Mouse (Mus musculus) brown adipose tissue, adult 24 weeks (tissue): Measurements from ENCODE around the gene Megf8. TPM values are rescaled to one million over a fixed set of nuclear protein-coding genes. Genes with fewer than 3 reads are reported as not detected.
"Not testable (repeated sequence)": the region's sequence is repeated elsewhere in the genome, so short reads cannot be mapped to it uniquely, and the experiment has no call there.

Experiments used
- H3K27ac ChIP-seq: fragments of 200-500 bp; replicated peaks from 2 replicates; pipeline ENCODE4 v1.5.1; 2012; ENCODE audit warnings: low read depth, mild to moderate bottlenecking, low read length
- H3K4me1 ChIP-seq: fragments of 200-500 bp; 2 replicates; pipeline ENCODE4 v1.6.1; 2012; ENCODE audit warnings: low read length, mixed read lengths; ENCODE audit not compliant: control insufficient read depth, insufficient read depth, insufficient read length
- H3K4me3 ChIP-seq: fragments of 200-500 bp; 2 replicates; pipeline ENCODE4 v1.5.1; 2012; ENCODE audit warnings: low read depth, mild to moderate bottlenecking, low read length, moderate library complexity; ENCODE audit not compliant: insufficient read depth
- polyA plus RNA-seq: library from polyadenylated mRNA; stranded (reverse); fragments of >200 nt; gene quantifications from 2 replicates; pipeline ENCODE4 v1.2.4, GENCODE M21; 2012; ENCODE audit not compliant: missing spikeins, insufficient read depth, insufficient read length

The Megf8 gene
- polyA plus RNA-seq, 1 experiment = 12.7 TPM

DNA sequence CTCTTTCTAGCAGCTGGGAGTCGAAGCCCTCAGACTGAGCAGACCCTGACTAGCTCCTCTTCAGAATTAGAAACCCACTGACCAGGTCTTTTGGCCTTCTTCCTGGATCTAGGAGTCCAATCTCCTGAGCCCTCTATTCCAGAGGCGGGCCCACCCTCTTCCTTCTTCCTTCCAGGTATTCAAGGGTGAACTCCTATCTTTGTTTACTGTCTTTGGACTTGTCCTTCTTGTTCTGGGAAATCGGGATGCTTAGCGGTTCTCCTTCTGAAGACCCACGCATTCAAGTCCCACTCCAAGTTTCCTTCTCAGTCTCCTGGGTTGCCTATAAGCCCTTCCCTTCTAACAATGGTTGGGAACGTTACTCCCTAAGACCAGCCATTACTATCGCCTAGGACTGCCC, 72.0 kb downstream of the Megf8 start:
- Histone ChIP-seq H3K4me3 (peak overlapping the region; percentile 67), H3K27ac (peak overlapping the region; percentile 100), H3K4me1 (peaks cover 12% of the 10 kb centered on the region; the same call in 1 of the 2 replicates)

- Histone ChIP-seq H3K4me1 (0 out of 2 replicates have a peak, but pooled peaks cover 7% of the 10 kb centered on the region), H3K27ac (peak overlapping the region; percentile 100), H3K4me3 (peak overlapping the region; percentile 67)
These were observed 73.2 kb downstream of the Megf8 start for GRCm38 (mm10) chr7:25390054-25390770.

DNA sequence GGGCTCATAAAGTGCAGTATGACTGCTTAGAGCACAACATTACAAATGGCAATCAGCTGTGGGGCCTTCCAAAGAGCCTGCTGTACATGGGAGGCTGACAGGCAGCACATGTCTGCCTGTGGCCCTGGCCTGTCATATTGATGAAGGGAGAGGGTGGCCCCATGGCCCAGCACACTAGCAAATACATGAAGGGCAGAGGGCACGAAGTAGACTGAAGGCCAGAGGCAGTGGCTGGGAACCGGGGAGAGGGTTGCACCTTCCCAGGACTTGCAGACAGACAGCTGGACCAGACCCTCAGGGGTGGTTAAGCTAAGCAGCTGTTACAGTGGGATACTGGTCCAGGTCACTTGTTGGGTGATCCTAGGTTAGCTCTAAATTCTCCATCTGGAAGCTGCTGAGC, 74.0 kb downstream of the Megf8 start:
- H3K4me1 ChIP-seq = 0 out of 2 replicates have a peak, but pooled peaks cover 5% of the 10 kb centered on the region
- peak overlapping the region; percentile 34 for H3K4me3 ChIP-seq
- peak overlapping the region; percentile 100 for H3K27ac ChIP-seq

DNA sequence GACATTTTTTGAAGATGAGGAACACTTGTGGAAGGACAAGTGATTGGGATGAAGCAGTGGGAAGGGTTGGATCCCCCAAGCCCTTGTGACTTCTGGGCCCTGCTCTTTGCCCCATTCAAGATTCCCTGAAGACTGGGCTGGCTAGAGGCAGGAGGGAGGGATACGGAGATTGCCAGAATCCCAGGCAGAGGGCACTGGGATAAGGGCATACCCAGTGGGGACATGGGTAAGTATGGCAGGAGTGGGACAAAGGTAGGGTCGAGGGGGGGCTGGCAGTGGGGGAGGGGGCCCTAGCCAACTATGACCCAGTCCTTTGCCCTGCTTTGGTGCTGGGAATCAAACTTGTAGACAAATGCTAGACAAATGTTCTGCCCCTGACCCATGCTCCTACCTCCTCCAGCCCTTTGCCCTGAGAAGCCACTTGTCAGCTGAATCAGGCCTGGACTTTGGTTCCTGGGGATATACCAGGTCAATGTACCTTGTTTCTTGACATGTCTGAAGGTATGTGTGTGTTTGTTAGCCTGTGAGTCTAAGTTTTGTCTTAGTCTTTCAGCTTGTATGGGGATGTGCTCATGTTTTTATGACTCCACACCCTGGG, 75.0 kb downstream of the Megf8 start:
- H3K27ac ChIP-seq = peak overlapping the region; percentile 95
- peak overlapping the region; percentile 95 for H3K4me3 ChIP-seq
- peaks cover 13% of the 10 kb centered on the region; the same call in 1 of the 2 replicates for H3K4me1 ChIP-seq

GRCm38 (mm10) chr7:25392851-25393250, 75.9 kb downstream of the Megf8 start:
- Histone ChIP-seq H3K27ac (peak overlapping the region; percentile 91), H3K4me3 (peak overlapping the region; percentile 95), H3K4me1 (peaks cover 13% of the 10 kb centered on the region; the same call in 1 of the 2 replicates)

DNA sequence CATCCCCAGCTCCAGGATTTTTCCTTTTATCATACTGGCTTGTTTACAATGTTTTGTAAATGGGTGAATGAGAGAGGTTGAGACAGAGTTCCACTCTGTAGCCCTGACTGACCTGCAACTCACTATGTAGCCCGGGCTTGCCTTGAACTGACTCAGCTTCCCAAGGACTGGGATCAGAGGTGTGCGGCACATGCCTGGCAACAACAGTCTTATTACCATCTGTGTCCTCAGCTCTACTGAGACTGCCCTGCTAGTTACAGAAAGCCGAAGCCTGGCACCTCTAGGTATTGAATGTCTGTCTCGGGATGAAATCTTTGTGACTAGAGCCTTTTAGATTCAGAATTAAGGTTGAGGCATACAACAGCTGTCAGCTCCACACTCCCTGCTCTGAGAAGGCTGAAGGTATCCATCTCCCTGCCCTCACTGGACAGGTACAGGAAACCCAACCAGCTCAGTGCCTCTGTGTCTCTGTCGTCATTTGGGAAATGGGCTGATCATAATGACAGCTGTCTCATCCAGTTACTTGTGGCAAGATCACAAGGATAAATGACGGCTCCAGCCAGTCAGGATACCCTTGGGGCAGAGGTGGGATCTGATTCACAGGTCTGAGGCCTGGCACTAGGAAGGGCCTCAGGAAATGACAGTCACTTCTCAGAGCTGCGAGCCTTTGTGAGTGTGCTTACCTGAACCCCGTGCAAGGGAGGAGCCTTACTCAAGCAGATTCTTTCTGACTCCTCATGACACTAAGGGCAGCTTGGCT, 76.7 kb downstream of the Megf8 start:
- Histone ChIP-seq H3K27ac (peak overlapping the region; percentile 91), H3K4me3 (peak overlapping the region; percentile 95), H3K4me1 (peaks cover 13% of the 10 kb centered on the region; the same call in 1 of the 2 replicates)

DNA sequence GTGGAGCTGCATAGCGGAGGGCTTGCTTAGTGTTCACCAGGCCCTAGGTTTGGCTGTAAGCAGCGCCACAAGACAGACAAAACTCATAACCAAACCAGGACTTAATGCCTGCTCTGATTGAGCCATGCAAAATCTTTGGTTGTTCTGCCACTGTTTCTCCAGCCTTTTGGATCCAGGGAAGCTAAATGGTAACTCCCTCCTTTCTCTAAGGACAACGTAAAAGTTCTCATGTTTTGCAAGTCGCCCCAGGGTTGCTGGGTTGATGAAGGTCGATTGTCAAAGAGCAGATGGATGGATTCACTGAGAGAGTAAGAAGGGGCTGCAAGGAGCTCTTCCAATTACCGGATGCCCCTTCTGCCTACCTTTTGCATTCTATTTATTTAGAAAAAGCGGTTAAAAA, 77.8 kb downstream of the Megf8 start:
- Histone ChIP-seq H3K4me1 (peaks cover 13% of the 10 kb centered on the region; the same call in 1 of the 2 replicates), H3K27ac (peak overlapping the region; percentile 91), H3K4me3 (peak overlapping the region; percentile 95)

- H3K4me3 ChIP-seq = peak overlapping the region; percentile 95
- H3K4me1 ChIP-seq = peaks cover 13% of the 10 kb centered on the region; the same call in 1 of the 2 replicates
- H3K27ac ChIP-seq = peak overlapping the region; percentile 91
These were observed 78.2 kb downstream of the Megf8 start for GRCm38 (mm10) chr7:25395186-25395557.

DNA sequence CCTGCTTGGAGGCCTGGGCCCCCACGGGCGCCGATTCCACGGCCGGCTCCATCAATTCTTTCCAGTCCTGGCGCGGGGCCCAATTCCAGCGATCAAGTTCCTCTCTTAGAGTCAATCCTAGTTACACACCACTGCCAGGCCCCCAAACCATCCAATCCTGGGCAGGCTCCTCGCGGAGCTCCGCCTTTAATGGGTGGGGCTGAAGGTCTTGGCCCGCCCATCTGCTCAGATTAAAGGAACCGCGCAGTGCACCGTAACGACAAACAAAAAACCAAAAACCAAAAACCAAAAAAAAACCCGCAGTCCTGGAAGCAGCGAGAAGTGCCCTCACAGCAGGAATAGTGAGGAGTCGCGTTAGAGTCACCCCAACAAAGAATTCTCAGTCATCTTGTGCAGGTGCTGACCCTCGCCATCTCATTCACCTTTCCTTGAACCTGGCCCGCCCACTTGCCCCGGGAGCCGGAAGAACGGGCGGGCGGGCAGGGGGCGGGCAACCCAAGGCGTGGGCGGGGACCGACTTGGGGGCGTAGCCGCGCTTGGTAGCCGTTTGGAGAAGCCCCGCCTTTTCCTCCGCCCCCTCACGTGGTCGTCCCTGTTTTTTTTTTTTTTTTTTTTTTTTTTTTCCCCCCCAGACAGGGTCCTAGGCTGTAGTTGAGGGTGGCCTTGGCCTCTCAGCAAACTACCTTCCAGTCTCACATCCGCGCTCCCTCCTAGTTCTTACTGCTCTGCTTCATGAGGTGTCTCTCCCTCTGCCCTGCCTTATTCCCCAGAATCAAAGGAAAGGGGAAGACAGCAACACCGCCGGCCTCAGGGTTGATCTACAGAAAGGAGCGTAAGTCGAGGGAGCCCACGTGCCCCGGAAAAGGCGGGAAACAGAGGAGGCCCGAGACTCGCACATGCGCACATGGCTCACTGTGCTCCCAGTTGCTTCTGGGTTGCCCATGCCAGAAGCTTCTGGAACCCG, 78.9 kb downstream of the Megf8 start:
- peaks cover 10% of the 10 kb centered on the region; the same call in 1 of the 2 replicates for H3K4me1 ChIP-seq
- H3K27ac ChIP-seq = peak overlapping the region; percentile 94
- peak overlapping the region; percentile 95 for H3K4me3 ChIP-seq

DNA sequence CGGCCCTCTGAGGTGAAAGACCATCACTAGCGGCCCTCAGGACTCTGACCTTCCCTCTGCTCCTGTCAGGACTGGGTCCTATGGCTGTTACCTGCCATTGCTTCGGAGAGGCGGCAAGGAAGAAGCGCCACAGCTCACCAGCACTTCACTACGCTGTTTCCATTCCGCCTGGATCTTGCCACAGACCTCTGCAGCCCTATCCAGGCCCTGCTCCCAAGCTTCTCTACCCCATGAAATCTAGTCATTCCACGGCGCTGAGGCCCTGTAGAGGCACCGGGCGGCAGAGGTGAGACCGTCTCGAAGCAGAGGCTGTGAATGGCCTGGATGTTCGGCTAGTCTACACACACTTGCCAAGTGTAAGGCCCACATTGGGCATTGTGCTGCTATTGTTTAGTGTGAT, 79.7 kb downstream of the Megf8 start:
- H3K4me1 ChIP-seq = peaks cover 7% of the 10 kb centered on the region; the same call in 1 of the 2 replicates
- H3K27ac ChIP-seq = peak overlapping the region; percentile 94
- H3K4me3 ChIP-seq = peak overlapping the region; percentile 53

- Histone ChIP-seq H3K27ac (no peak within 1 kb of the TSS), H3K4me1 (peaks cover 12% of the 10 kb centered on the region; the same call in 1 of the 2 replicates), H3K4me3 (no peak within 1 kb of the TSS)
These were observed 81.6 kb downstream of the Megf8 start, which contains the start of gene Lipe for GRCm38 (mm10) chr7:25398610-25399009. TSS of gene Lipe (minus strand) at chr7:25398710.

- not testable (repeated sequence) for H3K4me3 ChIP-seq, H3K27ac ChIP-seq
- H3K4me1 ChIP-seq = peaks cover 12% of the 10 kb centered on the region; the same call in 1 of the 2 replicates
These were observed 82.1 kb downstream of the Megf8 start for GRCm38 (mm10) chr7:25399028-25399427.

GRCm38 (mm10) chr7:25401551-25401950, 84.6 kb downstream of the Megf8 start:
- H3K4me3 ChIP-seq = no peak overlapping the region
- H3K27ac ChIP-seq = no peak overlapping the region
- peaks cover 7% of the 10 kb centered on the region; the same call in 1 of the 2 replicates for H3K4me1 ChIP-seq

DNA sequence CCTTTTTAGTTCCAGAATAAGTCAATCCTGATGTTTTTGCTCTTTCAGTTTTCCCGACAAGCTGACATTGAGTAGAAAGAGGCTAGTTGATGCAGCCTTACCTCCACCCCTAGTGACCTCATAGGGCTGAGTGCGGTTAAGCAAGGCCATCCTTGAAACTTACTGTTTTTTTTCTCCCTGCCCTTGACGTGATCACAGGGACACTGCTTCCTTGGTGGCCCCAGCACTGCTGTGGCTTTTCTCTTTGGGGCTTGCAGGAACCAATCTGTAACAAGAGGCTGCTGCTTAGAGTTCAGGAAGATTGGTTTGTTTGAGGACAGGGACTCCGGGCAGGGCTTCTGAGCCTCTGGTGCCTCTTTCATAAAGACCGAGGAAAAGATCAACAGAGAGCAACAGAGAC, 85.0 kb downstream of the Megf8 start:
- Histone ChIP-seq H3K4me3 (no peak overlapping the region), H3K27ac (no peak overlapping the region), H3K4me1 (peaks cover 5% of the 10 kb centered on the region; the same call in 1 of the 2 replicates)
